Mouse (Mus musculus) frontal cortex, postnatal 36 days (tissue): ENCODE data around the gene Tmem8b.

Source experiments
- DNase-seq, 2 experiments: peaks; one replicate each; pipeline ENCODE4 v3.0.0; 2022; ENCODE audit warnings: low spot score in 2 of 2

Gene Tmem8b

DNA sequence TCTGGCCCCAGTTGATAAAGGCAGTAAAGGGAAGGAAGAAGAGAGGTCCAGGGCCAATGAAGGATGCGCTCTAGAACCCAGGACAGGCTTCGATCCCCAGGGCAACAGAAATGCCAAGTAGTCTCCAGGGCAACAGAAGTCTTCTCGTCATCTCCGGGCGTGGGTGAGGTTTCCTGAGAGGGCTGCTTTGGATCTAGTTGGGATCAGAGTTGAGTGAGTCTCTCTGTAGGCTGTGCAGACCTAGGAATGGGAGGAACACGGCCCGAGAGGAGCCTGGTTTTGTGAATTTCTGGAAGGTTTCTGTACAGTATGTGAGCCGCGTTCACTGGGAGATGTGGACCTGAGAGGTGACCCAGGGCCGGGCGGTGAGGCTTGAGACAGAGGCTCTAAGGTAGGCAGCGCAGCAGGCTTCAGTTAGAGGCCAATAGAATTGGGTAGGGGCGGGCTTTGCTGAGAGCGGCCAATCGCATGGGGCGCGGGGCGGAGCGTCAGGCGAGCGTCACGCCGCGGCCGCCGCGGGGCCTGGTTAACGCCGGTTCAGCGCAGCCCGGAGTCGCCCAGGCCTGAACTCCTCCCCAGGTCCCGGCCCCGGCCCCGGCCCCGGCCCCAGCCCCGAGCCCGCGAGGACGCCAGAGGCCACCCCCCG lies at the start of gene Tmem8b, which contains the start of gene Fam221b:
Tmem8b (plus strand) TSS at position 190 of the 646 bp plus-strand sequence.
Fam221b (minus strand) TSS at position 364 of the 646 bp plus-strand sequence.
- peak; percentile 88 to 92 for DNase-seq

- DNase-seq = no peak
Measured at GRCm38 (mm10) chr4:43620146-43620778, 48.5 kb upstream of the Tmem8b start.

GRCm38 (mm10) chr4:43629106-43629817 lies 39.5 kb upstream of the Tmem8b start:
- no peak for DNase-seq

DNA sequence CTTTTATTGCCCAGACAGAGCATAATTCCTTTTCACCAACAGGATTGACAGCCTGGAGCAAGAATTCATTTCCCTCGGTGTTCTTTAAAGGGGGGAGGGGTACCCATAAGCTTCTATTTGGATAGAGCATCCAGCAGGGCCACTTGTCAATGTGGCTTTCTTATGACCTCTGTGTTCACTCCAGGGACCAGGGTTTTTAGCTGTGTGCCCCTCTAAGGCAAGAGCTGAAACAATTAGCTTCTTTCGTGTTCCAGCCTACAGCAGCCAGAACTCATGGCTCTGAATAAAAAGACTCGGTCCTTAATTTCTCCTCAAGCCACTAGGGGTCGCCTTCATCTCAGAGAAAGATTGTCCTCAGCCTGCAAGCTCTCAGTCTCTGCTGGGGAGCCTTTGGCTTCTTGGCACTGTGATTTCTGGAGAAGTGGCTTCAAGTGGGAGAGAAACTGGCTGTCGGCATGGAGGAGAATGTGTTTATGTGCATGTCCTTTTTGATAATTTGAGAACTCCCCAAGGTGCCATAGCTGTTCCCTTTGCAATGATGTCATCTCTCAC lies 38.7 kb upstream of the Tmem8b start:
- peak; percentile 75 to 94 for DNase-seq

- no peak for DNase-seq
Measured at GRCm38 (mm10) chr4:43630671-43631045, 38.1 kb upstream of the Tmem8b start.

- DNase-seq = peak in 1 of 2 experiments; percentile 35
Measured at GRCm38 (mm10) chr4:43631046-43631955, 37.5 kb upstream of the Tmem8b start, which contains the start of gene Npr2. TSS of gene Npr2 (plus strand) at chr4:43631935.

DNA sequence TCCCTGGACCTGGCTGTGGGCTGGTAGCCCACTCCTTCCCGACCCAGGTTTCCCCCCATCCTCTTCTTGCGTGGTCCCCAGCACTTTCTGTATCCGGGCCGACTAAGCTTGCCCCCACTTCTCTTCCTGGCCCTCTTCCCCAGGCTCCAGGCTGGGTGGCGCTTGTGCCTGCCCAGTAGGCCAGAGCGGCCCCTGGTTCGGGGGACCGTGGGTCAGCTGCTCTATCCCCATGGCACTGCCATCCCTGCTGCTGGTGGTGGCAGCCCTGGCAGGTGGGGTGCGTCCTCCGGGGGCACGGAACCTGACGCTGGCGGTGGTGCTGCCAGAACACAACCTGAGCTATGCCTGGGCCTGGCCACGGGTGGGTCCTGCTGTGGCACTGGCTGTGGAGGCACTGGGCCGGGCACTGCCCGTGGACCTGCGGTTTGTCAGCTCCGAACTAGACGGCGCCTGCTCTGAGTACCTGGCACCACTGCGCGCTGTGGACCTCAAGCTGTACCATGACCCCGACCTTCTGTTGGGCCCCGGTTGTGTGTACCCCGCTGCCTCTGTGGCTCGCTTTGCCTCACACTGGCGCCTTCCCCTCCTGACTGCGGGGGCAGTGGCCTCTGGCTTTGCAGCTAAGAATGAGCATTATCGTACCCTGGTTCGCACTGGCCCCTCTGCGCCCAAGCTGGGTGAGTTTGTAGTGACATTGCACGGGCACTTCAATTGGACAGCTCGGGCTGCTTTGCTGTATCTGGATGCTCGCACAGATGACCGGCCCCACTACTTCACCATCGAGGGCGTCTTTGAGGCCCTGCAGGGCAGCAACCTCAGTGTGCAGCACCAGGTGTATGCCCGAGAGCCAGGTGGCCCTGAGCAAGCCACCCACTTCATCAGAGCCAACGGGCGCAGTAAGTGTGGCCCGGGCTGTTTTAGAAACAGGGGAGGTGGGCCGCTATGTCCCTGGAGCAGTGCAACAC lies 36.5 kb upstream of the Tmem8b start:
- DNase-seq = no peak

GRCm38 (mm10) chr4:43633296-43633695 lies 35.5 kb upstream of the Tmem8b start:
- DNase-seq = no peak

GRCm38 (mm10) chr4:43633736-43634135 lies 35.0 kb upstream of the Tmem8b start:
- no peak for DNase-seq

- DNase-seq = no peak
Measured at GRCm38 (mm10) chr4:43634621-43635374, 34.0 kb upstream of the Tmem8b start.

GRCm38 (mm10) chr4:43636751-43637150 lies 32.0 kb upstream of the Tmem8b start:
- no peak for DNase-seq

- no peak for DNase-seq
Measured at GRCm38 (mm10) chr4:43640076-43640475, 28.7 kb upstream of the Tmem8b start.

DNA sequence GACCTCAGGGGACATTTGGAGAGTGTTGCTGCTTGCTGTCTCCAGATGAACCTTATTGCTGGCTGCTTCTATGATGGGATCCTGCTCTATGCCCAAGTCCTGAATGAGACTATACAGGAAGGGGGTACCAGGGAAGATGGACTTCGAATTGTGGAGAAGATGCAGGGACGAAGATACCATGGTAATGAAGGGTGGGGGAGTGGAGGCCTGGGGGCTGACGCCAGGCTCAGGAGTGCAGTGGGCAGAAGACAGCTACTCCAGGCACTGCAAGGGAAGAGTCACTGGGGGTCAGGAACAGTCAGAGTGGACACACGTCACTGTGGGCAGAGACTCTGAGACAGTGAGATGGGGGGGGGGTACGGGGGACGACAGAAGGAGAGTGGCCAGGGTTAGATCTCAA lies 28.3 kb upstream of the Tmem8b start:
- no peak for DNase-seq

DNA sequence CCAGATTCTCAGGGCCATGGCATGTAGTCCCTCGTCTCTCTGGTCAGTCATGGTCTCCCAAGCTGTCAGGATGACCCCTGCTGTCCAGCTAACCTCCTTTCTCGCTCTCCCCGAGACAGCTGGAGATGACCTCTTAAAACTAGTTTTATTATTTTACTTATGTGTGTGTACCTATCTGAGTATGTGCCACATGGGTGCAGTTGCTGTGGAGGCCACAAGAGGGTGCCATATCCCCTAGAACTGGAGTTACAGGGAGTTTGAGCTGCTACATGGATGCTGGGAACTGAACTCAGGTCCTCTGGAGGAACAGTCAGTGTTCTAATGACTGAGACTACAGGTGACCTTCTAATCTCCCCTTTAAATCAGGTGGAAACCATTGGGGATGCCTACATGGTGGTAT lies 19.0 kb upstream of the Tmem8b start:
- no peak for DNase-seq

DNA sequence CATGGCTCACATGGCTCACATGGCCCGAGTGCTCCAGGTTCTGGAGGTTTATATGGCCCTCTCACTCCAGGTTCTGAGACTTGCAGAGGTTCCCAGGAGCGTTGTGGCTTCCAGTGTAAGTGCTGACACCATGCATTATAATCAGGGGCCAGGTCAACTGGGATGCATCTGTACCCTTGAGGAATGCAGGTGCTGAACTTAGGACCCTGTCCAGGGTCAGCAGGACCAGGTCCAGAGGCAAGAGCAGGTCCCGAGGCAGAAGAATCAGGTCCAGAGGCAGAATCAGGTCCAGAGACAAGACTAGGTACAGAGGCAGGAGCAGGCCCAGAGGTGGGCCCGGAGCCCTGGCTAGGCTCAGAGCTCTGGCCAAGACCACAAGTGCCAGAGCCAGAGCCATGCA lies 16.0 kb upstream of the Tmem8b start:
- no peak for DNase-seq

DNA sequence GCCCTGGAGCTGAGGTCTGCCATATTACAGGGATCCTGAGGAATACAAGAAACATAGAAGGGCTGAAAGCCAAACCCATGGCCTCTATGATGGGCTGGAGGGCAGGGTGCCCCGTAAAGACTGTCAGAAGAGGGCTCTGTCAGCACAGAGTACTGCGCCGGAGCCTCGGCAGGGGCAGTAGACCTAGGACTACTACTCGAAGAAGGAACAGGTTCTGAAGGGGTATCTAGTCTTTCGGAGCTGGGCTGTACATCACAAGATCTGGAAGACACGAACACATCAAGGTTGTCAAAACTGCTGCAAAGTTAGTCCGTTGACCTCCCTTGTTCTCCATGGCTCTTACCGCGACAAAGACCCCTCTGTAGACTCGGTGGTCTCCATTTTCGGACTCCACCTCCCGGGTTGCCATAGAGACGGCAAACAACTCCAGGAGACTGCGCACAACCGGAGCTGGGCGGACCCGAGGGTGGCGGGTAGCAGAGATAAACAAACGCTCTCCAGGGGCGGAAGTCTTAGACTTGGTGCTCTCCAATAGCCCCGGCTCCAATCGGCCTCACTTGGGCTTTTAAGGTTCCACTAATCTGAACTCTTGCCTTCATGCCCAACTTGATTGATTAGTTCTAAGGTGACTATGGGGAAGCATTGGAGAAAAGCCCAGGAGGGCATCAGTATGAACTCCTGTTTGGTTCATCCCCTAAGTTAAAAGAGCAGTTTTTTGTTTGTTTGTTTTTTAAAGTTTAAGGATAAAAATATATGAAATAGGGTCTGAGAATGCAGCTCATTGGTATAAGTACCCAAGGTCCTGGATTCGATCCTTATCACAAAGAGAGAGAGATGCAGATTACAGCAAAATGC lies 15.4 kb upstream of the Tmem8b start, which contains the start of gene Spag8:
Spag8 (minus strand) TSS at position 434 of the 855 bp plus-strand sequence.
- peak in 1 of 2 experiments; percentile 35 for DNase-seq

GRCm38 (mm10) chr4:43655656-43656338 lies 13.0 kb upstream of the Tmem8b start:
- DNase-seq = peak in 1 of 2 experiments; percentile 20
